Mouse (Mus musculus) CD4-positive, CD25-positive, alpha-beta regulatory T cell (primary cell): ENCODE measurements around the gene Irak1. TPM values are rescaled to one million over a fixed set of nuclear protein-coding genes. Genes with fewer than 3 reads are reported as not detected.

Experiments used
- polyA plus RNA-seq: library from polyadenylated mRNA; unstranded; fragments of 100-300 nt; shearing (Covaris generic); gene quantifications from one replicate; pipeline ENCODE4 v1.2.1, GENCODE M21; 2017

The Irak1 gene
- 201 TPM for polyA plus RNA-seq

DNA sequence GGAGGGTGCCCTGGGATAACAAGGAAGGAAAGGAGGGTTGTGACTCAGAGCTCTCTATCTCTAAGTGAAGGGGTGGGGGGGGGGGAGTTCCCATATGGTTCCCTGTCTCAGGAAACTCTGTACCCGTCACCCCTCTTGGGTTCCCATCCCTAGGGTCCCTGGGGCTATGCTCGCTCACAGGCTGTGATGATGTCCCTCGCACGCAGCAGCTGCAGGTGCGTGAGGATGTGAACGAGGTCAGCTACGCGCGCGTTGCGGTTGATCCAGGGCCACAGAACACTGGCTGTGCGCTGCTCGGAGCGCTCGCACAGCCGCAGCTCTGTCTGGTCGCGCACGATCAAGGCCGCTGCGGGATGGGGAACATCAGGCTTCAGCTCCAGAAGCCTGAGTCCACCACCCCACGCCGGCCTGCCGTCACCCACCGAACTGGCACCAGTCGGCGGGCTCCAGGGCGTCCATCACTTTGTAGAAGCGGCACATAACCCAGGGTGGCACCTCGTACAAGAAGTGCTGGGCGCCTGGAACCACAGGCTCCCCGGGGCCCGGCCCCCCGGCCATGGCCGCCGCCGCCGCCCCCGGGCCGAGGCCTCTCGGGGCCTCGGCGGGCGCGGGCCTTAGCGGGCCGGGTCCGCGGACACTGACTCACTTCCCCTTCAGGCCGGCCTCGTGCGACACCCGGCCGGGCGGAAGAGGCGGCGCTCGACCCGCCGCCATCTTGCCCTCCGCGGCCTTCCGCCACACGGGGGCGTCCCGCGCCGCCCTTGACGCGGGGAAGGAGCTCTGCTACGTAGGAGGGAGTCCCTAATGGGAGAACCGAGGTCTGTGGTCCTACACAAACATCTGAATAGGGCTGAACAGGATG, at the start of gene Irak1:
TSS of gene Irak1 (minus strand) at position 731 of the 862 bp plus-strand sequence.

DNA sequence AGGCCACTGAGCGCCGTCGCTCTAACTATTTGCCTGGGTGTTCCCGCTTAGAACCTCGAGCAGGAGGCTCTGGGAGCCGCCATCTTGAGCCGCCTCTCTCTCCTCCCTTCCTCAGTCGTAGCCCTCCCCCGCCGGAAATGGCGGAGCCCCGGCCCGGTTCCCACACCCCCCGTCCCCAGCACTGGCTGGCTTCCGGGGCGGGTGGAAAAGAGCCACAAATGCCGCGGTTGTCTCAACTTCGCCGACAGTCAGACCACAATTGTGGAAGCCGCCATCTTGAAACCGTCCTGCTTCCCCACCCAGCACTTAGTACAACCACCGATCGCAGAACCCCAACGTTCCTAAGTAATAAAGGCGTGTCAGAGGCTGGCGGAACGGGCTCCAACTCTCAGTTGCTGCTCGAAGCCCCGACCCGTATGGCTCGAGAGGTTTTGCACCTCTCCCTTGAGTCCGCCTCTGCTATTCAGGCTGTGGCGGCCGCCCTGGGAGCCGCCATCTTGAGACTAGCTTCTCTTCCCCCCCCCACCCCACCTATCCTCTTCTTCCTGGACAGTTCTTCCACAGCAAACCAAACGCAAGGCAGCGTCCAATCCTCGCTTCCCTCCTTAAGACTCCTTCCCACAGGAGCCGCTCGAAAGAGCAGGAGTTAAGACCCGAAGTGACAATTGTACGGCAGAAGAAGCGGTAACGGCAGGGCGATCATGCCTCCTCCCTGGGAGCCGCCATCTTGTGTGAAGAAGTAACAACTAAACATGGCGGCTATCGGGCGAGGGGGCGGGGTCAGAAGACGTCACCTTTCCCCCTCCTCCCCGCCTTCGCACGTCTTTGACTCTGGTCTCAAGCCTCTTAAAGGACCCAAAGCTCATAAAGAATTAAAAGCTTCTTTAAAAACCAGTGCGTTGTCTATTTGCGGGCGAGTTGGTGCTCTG, 57.2 kb downstream of the Irak1 start, which contains the start of gene Hcfc1:
TSS of gene Hcfc1 (minus strand) at position 110 of the 929 bp plus-strand sequence.

Other genes with a start within 250 kb of the Irak1 start
- gene Srpk3, start 249.5 kb downstream of the Irak1 start, polyA plus RNA-seq: 1.3 TPM
- 218 TPM for gene Idh3g, start 237.0 kb downstream of the Irak1 start, polyA plus RNA-seq
- 227 TPM for gene Ssr4, start 236.9 kb downstream of the Irak1 start, polyA plus RNA-seq
- 0.44 TPM for gene Pdzd4, start 198.9 kb downstream of the Irak1 start, polyA plus RNA-seq
- gene Avpr2, start 131.8 kb downstream of the Irak1 start, polyA plus RNA-seq: 3.4 TPM
- gene L1cam, start 127.8 kb downstream of the Irak1 start, polyA plus RNA-seq: 9.5 TPM
- 302 TPM for gene Arhgap4, start 102.0 kb downstream of the Irak1 start, polyA plus RNA-seq
- 208 TPM for gene Naa10, start 102.0 kb downstream of the Irak1 start, polyA plus RNA-seq
- gene Renbp, start 93.1 kb downstream of the Irak1 start, polyA plus RNA-seq: 3.9 TPM
- gene Hcfc1, start 57.6 kb downstream of the Irak1 start, polyA plus RNA-seq: 45.8 TPM
- gene Opn1mw, start 103.5 kb upstream of the Irak1 start, polyA plus RNA-seq: not detected
- gene Mecp2, start 111.4 kb upstream of the Irak1 start, polyA plus RNA-seq: 41.3 TPM
- not detected for gene Tex28, start 143.9 kb upstream of the Irak1 start, polyA plus RNA-seq
- gene Tktl1, start 153.3 kb upstream of the Irak1 start, polyA plus RNA-seq: 1.2 TPM
- 292 TPM for gene Flna, start 225.9 kb upstream of the Irak1 start, polyA plus RNA-seq
- gene Emd, start 230.8 kb upstream of the Irak1 start, polyA plus RNA-seq: 63.2 TPM
- gene Rpl10, start 246.9 kb upstream of the Irak1 start, polyA plus RNA-seq: 51.2 TPM